Mouse (Mus musculus): ENCODE results near the gene Sfi1.

DNA sequence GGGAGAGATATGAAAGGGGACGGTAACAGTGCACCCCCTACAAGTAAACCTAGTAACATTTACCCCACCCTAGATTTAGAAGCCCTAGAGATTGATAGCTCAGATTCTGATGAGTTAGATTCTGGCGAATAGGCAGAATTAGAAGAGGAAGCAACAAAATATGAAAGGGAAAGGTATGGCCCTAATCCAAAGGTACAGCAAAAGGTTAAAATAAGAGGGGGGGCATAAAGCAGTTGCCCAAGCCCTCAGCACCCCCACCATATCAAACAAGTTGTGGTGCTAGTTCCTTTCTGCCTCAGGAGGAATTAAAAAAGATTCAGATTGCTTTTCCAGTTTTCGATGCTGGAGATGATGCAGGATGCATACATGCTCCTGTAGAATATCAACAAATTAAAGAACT is 87.1 kb downstream of the Sfi1 start:
- no peak for TF ChIP-seq CTCF (IDR thresholded peaks at IDR 0.05; ENCODE audit: low read depth)
- TF ChIP-seq EP300 (optimal IDR thresholded peaks at IDR 0.05), result no peak
